Mouse (Mus musculus) cortical plate, adult 2 months (tissue): Measurements from ENCODE around the gene Gm7075. TPM values are rescaled to one million over a fixed set of nuclear protein-coding genes. Genes with fewer than 3 reads are reported as not detected.
A peak's percentile ranks its signal among the peaks of the same experiment; 100 is the strongest.
"Not testable (repeated sequence)": the region's sequence is repeated elsewhere in the genome, so short reads cannot be mapped to it uniquely, and the experiment has no call there.

Experiments
- H3K27ac ChIP-seq: fragments of 200-500 bp; 2 replicates; pipeline ENCODE4 v1.5.1; 2012; ENCODE audit warnings: low read length, control low read depth, inconsistent platforms; ENCODE audit not compliant: insufficient read depth
- H3K4me1 ChIP-seq: fragments of 200-500 bp; 2 replicates; pipeline ENCODE4 v1.6.1; 2011; ENCODE audit warnings: low read length; ENCODE audit not compliant: control insufficient read depth, insufficient read depth
- H3K4me3 ChIP-seq: fragments of 200-500 bp; 2 replicates; pipeline ENCODE4 v1.5.1; 2011; ENCODE audit warnings: mild to moderate bottlenecking, low read length, control low read depth; ENCODE audit not compliant: insufficient read depth
- CTCF ChIP-seq: fragments of 200-500 bp; IDR thresholded peaks from 2 replicates; pipeline ENCODE4 v1.5.1; 2011; ENCODE audit warnings: mild to moderate bottlenecking, control low read depth, low read length; ENCODE audit not compliant: insufficient read depth; ENCODE audit errors: extremely low read depth
- POLR2A ChIP-seq: fragments of 200-500 bp; IDR thresholded peaks from 2 replicates; pipeline ENCODE4 v1.6.1; 2011; ENCODE audit warnings: mild to moderate bottlenecking, low read length, control low read depth; ENCODE audit not compliant: insufficient read depth; ENCODE audit errors: extremely low read depth
- polyA plus RNA-seq: library from polyadenylated mRNA; depleted of rRNA; stranded (reverse); fragments of >200 nt; gene quantifications from 2 replicates; pipeline ENCODE4 v1.2.3, GENCODE M21; 2012; rRNA removed

Gene Gm7075
- 0.36 TPM in 1 of 2 replicates, not detected in the other for polyA plus RNA-seq

DNA sequence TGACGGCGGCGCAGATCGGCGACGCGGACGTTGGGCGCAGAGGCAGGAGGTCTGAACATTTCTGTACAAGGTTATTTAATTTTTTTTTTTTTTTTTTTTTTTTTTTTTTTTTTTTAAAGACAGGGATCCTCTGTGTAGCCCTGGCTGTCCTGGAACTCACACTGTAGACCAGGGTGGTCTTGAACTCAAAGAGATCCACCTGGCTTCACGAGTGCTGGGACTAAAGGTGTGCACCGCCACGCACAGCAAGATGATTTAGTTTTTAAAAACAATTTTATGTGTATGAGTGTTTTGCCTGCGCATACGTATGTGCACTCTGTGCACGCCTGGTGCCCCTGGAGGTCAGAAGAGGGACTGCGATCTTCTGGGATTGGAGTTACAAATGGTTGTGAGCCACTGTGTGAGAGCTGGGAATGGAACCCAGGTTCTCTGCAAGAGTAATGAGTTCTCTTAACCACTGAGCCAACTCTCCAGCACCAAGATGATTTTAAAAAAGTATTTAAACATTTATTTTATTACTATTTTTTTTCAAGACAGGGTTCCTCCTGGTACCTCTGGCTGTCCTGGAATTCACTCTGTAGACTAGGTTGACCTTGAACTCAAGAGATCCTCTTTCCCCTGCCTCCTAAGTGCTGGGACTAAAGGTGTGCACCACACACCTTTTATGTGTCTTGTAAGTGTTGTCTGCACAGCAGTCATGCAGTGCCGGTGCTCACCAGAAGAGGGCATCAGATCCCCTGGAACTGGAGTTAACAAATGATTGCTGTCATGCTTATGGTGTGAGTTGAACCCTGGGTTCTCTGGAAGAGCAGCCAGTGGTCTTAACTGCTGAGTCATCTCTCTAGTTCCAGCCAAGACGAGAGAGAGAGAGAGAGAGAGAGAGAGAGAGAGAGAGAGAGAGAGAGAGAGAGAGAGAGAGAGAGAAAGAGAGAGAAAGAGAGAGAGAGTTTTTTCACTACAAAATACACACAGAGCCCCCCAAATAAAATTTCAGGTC, at the start of gene Gm7075:
Gm7075 (minus strand) TSS at position 51 of the 997 bp plus-strand sequence.
- Histone ChIP-seq H3K4me3 (no peak within 1 kb of the TSS), H3K4me1 (no peaks in the 10 kb centered on the region), H3K27ac (no peak within 1 kb of the TSS)
- TF ChIP-seq POLR2A (no peak), CTCF (peak; percentile 43)

DNA sequence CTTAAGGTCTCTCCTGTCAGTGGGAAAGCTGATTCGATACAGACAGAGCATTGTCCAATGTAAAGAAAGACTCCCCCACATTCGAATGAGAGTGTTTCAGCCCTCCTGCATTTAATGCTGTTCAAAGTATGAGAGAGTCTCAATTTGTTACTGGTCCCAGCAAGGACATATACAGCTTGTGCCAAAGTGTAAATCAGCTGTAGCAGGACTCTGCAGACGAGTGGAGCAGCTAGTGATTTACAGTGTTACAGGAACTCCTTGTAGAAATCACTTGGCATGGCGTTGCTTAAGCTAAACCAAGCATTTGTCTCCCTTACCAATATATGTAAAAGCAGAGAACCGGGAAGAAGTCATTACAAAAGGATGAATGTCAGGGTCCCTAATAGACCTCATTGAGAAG, 39.3 kb upstream of the Gm7075 start:
- H3K4me1 ChIP-seq = no peaks in the 10 kb centered on the region
- no peak for TF ChIP-seq CTCF
- TF ChIP-seq POLR2A = no peak

DNA sequence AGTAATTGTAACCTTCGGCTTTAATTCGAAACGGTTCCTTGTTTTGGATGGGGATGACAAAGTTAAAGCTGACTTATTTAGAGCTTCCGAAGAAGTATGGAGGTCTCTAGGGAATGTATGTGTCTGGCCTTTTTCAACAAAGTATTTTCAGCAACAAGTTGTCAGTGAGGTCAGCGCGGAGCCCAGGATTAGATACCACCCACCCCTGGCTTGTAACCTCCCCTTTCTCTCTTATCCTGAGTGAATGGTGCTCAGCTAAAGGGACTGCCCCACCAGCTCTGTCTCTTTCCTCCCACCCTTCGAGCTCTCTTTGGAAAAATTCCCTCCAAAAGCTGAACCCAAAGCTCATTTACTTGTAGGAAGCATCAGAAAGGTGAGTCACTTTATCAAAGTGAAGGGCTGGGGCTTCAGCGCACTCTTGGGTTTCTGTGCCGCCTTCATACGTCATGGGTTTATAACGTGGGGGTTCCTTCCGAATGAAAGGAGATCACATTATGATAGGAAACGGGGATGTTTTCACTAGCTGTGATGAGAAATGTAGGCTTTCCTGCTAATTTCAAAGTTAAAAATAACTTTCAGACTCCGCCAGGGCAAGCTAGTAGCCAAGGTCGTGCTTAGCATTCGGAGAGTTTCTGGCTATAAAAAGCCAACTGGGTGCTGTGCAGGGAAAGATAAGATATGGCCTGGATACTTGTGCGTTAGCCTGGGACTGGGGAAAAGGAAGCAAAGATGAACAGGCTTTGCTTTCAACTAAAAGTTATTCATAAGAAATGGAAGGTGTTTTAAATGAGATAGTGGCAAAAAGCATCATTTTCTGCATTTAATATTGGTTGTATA, 35.9 kb upstream of the Gm7075 start:
- no peak overlapping the region for H3K27ac ChIP-seq
- no peak for TF ChIP-seq CTCF
- TF ChIP-seq POLR2A = no peak

More for the DNA sequence above, 39.3 kb upstream of the Gm7075 start:
- H3K4me3 ChIP-seq = no peak overlapping the region
- H3K27ac ChIP-seq = no peak overlapping the region

DNA sequence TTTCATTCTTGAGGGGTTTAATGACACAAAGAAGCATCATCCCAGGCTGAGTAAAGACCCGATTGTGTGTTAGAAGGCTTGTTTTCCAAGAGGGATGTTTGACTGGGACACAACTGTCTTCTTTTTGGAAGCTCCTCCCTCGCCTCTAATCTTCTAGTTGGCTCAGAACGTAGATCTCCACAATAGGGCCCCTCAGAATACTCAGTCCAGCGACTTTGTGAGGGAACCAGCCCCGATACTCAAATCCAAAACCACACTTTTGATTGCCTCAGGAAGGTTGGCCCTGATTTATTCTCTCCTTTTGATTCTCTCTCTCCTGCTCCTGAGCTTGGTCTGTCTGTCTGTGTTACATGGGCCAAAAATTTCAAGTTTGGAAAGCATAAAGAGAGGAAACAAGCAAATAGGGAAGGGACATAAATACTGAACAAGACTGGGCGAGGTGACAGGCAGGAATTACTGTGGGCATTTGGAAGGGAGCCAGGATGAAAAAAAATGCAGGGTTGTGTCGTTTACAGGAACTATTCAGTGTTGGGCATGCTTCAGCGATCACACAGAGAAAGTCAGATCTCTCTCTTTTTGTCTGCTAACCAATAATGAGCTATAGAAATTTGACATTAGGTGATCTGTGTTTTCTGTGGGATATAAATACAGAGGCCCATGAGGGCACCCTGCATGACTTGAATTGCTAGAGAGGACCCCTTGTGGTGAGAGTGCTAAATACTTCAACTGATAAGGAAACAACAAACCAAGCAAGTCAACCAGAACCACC, 33.7 kb upstream of the Gm7075 start:
- no peak for TF ChIP-seq POLR2A
- TF ChIP-seq CTCF = no peak
- Histone ChIP-seq H3K27ac (no peak overlapping the region), H3K4me1 (no peaks in the 10 kb centered on the region), H3K4me3 (no peak overlapping the region)

More for the DNA sequence above, 35.9 kb upstream of the Gm7075 start:
- Histone ChIP-seq H3K4me3 (no peak overlapping the region), H3K4me1 (no peaks in the 10 kb centered on the region)

DNA sequence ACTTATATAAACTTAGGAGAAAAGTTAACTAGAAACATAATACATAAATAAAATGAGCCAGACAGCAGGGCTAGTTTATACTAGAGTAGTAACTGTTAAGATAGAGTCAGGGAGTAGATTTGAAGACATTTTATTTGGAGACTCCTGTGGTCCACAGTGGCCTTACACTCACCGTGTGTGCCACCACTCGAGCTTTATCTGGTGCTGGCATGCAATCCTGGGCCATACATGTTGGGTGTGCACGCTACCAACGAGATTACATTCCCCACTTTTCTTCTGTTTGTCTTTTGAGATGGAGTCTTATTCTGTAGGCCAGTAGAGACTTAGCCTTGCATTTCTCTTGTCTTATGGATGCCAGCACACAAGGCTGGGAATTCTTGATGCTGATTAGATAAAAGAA, 32.3 kb upstream of the Gm7075 start:
- no peak overlapping the region for H3K4me3 ChIP-seq
- no peak overlapping the region for H3K27ac ChIP-seq
- H3K4me1 ChIP-seq = no peaks in the 10 kb centered on the region
- TF ChIP-seq POLR2A (no peak), CTCF (no peak)

DNA sequence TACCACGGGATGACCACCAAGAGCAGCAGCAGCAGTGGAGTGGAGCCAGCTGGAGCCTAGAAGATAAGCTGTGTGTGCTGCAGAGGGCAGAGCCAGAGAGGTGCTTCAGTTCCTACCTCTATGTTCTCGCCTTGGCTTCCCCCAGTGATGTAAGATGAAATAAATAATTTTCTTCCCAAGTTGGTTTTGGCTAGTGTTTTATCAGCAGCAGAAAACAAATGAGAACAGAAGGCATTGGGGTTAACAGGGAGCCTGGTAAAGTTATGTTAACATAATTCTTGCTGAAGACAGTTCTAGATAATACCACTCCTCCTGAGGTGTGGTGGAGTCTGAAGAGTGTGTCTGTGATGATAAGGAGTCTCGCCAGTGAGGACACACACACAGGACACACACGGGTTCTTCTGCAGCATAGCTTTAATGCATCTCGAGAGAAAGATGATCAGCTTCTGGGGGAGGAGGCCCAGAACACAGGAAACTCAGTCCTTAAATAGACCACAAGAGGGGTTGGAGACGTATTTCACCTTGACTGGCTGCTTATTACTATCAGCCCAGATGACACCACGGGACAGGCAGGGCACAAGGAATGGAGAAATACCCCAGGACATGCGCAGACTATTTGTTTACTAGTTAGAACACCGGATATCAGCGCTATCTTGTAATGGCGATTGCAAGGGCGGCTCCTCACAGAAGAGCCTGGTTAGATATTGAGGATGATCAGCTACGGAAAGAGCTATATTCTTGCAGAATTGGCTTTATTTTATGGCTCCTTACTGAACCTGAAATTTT, 23.2 kb upstream of the Gm7075 start:
- not testable (repeated sequence) for H3K4me3 ChIP-seq, H3K27ac ChIP-seq, H3K4me1 ChIP-seq

DNA sequence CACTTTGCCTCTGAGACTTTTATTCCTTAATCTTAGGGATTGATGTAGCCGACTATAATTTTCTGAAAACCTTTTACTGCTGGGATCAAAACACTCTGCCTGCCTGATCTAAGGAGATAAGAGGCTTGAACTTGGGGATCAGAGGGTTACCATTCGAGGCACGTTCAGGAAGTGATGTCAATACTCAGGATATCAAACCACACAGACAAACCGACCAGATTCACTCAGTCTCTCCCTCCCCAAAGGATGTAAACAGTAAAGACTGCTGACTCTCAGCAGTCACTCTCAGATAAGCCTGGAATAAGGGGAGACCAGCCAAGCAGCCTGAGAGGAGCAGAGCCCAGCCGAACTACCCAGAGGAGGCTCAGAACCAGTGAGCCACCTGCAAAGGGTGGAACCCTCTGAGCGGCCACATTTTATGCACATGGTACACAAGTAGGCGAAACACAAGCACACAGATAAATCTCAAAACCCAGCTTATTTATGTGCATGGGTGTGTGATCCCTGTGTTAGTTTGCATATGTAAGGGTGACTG, 18.2 kb upstream of the Gm7075 start:
- TF ChIP-seq CTCF (no peak), POLR2A (no peak)
- Histone ChIP-seq H3K27ac (no peak overlapping the region), H3K4me1 (no peaks in the 10 kb centered on the region), H3K4me3 (no peak overlapping the region)

DNA sequence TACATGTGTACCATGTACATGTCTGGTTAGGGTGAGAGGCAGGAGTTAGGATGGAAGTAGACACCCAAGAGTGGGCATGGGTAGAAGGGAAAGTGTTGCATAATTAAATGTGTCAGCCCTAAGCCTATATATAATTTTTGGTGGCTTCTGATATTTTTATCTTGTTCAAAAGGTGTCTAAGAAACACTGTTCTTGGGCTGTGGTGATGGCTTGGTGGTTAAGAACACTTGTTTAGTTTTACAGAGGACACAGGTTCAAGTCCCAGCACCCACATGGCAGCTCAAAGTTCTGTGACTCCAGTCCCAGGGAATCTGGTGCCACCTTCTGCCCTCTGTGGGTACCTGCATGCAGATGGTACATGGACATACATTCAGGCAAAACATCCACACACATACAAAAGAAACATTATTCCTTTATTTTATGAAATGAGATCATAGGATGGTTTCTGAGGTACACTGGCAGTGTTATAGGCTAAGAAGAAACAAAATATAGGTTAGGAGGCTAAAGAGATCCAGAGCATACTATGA, 17.2 kb upstream of the Gm7075 start:
- Histone ChIP-seq H3K4me1 (no peaks in the 10 kb centered on the region), H3K27ac (no peak overlapping the region), H3K4me3 (no peak overlapping the region)
- no peak for TF ChIP-seq CTCF
- no peak for TF ChIP-seq POLR2A

DNA sequence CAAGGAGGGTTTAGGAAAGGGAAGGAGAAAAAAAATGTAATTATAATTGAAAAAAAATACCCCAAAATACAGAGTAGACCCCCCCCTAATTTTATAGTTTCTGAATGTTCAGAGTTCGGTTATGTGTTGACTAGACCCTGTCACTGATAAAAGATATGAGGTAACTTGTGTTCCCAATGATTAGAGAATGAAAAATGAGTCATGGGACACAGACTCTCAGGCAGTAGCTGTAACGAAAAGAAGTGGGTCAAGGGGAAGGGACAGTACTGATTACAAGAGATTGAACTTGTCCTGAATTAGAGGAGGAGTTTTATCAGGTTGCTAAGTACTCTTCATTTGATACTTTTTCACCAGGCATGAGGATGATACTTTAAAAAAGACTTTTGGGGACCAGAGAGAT, 11.3 kb upstream of the Gm7075 start:
- H3K27ac ChIP-seq = no peak overlapping the region
- TF ChIP-seq POLR2A (no peak), CTCF (no peak)
- H3K4me3 ChIP-seq = no peak overlapping the region
- H3K4me1 ChIP-seq = no peaks in the 10 kb centered on the region
